Mouse (Mus musculus) kidney, adult 2 months (tissue): ENCODE data around the gene C030005K15Rik.

Experiments used
- CTCF ChIP-seq: fragments of 200-500 bp; conservative IDR thresholded peaks from 2 replicates; pipeline ENCODE4 v1.5.1; 2011; ENCODE audit warnings: low read depth, mild to moderate bottlenecking, control low read depth, low read length, moderate library complexity, mixed read lengths; ENCODE audit not compliant: insufficient read depth, insufficient read length
- POLR2A ChIP-seq: fragments of 200-500 bp; IDR thresholded peaks from one replicate; pipeline ENCODE4 v1.6.1; 2011; ENCODE audit warnings: low read depth, low read length, control low read depth

DNA sequence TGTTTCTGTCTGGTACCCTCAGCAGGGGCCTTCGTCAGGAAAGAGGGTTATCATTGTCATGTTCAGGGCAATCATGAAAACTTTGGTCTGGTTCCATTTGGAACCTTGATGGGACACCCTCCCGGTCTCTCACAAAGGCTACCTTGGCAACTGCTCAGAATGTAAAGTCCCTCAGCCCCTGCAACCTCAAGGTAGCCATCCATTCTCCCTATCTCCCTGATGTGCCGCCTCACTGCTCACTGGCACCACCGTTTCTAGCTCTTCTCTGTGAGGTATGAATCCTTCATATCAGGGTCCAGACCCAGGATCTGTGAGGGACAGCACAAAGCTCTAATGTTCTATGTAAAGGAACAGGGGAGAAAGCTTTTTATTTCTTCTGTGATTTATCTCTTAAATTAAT, 12.0 kb downstream of the C030005K15Rik start:
- TF ChIP-seq CTCF (no peak), POLR2A (no peak)
